Mouse (Mus musculus) neural tube, embryonic 11.5 days (tissue): Measurements from ENCODE around the gene Fxn. TPM values are rescaled to one million over a fixed set of nuclear protein-coding genes. Genes with fewer than 3 reads are reported as not detected.
"Not testable (repeated sequence)": the region's sequence is repeated elsewhere in the genome, so short reads cannot be mapped to it uniquely, and the experiment has no call there.

ENCODE experiments used
- ATAC-seq: fragments of 200-750 bp; cut with Nextera tagmentation; 2 replicates; pipeline ENCODE4 v1.8.0; 2017; ENCODE audit warnings: moderate number of reproducible peaks, mild to moderate bottlenecking, moderate TSS enrichment, moderate library complexity; ENCODE audit not compliant: insufficient read depth, low FRiP score, low TSS enrichment
- DNase-seq: peaks from one replicate; pipeline ENCODE4 v3.0.0-alpha.2; 2015; ENCODE audit warnings: low spot score
- H3K27ac ChIP-seq: fragments of 300-500 bp; sonication (generic); 2 replicates; pipeline ENCODE4 v1.5.1; 2014; ENCODE audit warnings: low read depth, mild to moderate bottlenecking, low read length
- H3K27me3 ChIP-seq: fragments of 300-500 bp; sonication (generic); 2 replicates; pipeline ENCODE4 v1.6.1; 2014; ENCODE audit warnings: mild to moderate bottlenecking, low read length, mixed read lengths; ENCODE audit not compliant: control insufficient read depth, insufficient read depth
- H3K36me3 ChIP-seq: fragments of 300-500 bp; sonication (generic); 2 replicates; pipeline ENCODE4 v1.6.1; 2014; ENCODE audit warnings: mild to moderate bottlenecking, low read length, moderate library complexity, mixed read lengths; ENCODE audit not compliant: control insufficient read depth, insufficient read depth
- H3K4me1 ChIP-seq: fragments of 300-500 bp; sonication (generic); 2 replicates; pipeline ENCODE4 v1.6.1; 2014; ENCODE audit warnings: low read length, mixed read lengths; ENCODE audit not compliant: control insufficient read depth, insufficient read depth
- H3K4me2 ChIP-seq: fragments of 300-500 bp; sonication (generic); 2 replicates; pipeline ENCODE4 v1.6.1; 2014; ENCODE audit warnings: low read depth, mild to moderate bottlenecking, moderate library complexity
- H3K4me3 ChIP-seq: fragments of 300-500 bp; sonication (generic); 2 replicates; pipeline ENCODE4 v1.5.1; 2014; ENCODE audit warnings: low read depth, low read length
- H3K9ac ChIP-seq: fragments of 300-500 bp; sonication (generic); 2 replicates; pipeline ENCODE4 v1.6.1; 2014; ENCODE audit warnings: mild to moderate bottlenecking, low read length
- H3K9me3 ChIP-seq: fragments of 300-500 bp; sonication (generic); 2 replicates; pipeline ENCODE4 v1.6.1; 2016; ENCODE audit warnings: low read length; ENCODE audit not compliant: control insufficient read depth
- WGBS: fragments of 180-500 bp; shearing (Covaris S2); extraction: QIAGEN DNeasy Blood & Tissue Kit; methylation state at CpG from one replicate; pipeline ENCODE4 v1.1.7; 2014; 5-methylcytosine and 5-hydroxymethylcytosine counted together
- polyA plus RNA-seq: library from polyadenylated mRNA; unstranded; fragments of >200 nt; fragmentation: Nextera tagmentation; extraction: Ambion mirVana; gene quantifications from 2 replicates; pipeline ENCODE4 v1.2.1, GENCODE M21; 2014

The Fxn gene
- polyA plus RNA-seq, 1 experiment from 2014 or later, result 47.6 TPM

- no peaks in the 10 kb centered on the region for H3K27me3 ChIP-seq
- no peak overlapping the region for H3K27ac ChIP-seq
- H3K9ac ChIP-seq, result no peak overlapping the region
- no peak for ATAC-seq
- H3K36me3 ChIP-seq, result no peaks in the 10 kb centered on the region
- H3K9me3 ChIP-seq, result no peaks in the 10 kb centered on the region
- H3K4me3 ChIP-seq, result no peak overlapping the region
- H3K4me2 ChIP-seq, result no peak overlapping the region
- 87% methylated on average over 8 of the region's 8 CpGs for WGBS
- peaks cover 9% of the 10 kb centered on the region for H3K4me1 ChIP-seq
- DNase-seq, result no peak
Observed at GRCm38 (mm10) chr19:24241271-24241670, 39.1 kb downstream of the Fxn start.

DNA sequence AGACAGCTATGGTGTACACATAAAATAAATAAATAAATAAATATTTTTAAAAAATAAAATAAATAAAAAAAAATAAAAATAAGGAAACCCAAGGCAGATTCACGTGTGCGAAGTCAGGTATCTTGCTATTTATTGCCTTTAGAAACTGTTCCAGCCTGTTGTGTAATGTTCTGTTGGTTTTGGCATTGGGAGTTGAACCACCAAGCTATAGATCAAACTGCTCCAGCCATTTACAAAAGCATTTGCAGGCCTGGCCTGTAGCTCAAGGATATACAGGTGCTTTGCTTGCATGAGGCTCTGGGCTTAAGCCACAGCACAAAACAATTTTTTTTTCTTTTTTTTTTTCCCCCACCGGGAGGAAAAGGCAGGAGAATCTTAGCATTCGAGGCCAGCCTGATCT lies 42.4 kb downstream of the Fxn start:
- H3K4me1 ChIP-seq, result peaks cover 9% of the 10 kb centered on the region
- ATAC-seq (no peak), DNase-seq (no peak)
- no peak overlapping the region for H3K9ac ChIP-seq
- no peak overlapping the region for H3K4me2 ChIP-seq
- no peaks in the 10 kb centered on the region for H3K9me3 ChIP-seq
- H3K27me3 ChIP-seq, result no peaks in the 10 kb centered on the region
- no peak overlapping the region for H3K4me3 ChIP-seq
- no peaks in the 10 kb centered on the region for H3K36me3 ChIP-seq
- 88% methylated on average over 4 of the region's 4 CpGs for WGBS
- H3K27ac ChIP-seq, result no peak overlapping the region

DNA sequence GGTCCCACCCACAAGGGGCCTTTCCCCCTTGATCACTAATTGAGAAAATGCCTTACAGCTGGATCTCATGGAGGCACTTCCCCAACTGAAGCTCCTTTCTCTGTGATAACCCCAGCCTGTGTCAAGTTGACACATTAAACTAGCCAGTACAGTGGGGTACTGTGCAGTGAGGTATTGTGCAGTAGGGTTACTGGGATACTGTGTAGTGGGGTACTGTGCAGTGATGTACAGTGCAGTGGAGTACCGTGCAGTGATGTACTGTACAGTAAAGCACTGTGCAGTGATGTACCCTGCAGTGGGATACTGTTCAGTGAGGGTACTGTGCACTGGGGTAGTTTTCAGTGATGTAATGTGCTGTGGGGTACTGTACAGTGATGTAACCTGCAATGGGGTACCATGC lies 48.0 kb downstream of the Fxn start:
- H3K4me2 ChIP-seq, H3K4me3 ChIP-seq, H3K27ac ChIP-seq, H3K9ac ChIP-seq, H3K36me3 ChIP-seq, H3K27me3 ChIP-seq, ATAC-seq, DNase-seq, H3K9me3 ChIP-seq, H3K4me1 ChIP-seq: not testable (repeated sequence)
- 96% methylated on average over 1 of the region's 1 CpGs for WGBS

- ATAC-seq, result no peak
- Histone ChIP-seq H3K36me3 (no peaks in the 10 kb centered on the region), H3K4me1 (no peaks in the 10 kb centered on the region), H3K27ac (no peak overlapping the region), H3K27me3 (peaks cover 19% of the 10 kb centered on the region), H3K9ac (no peak overlapping the region), H3K9me3 (no peaks in the 10 kb centered on the region), H3K4me2 (peak overlapping the region; percentile 76), H3K4me3 (peak overlapping the region; percentile 42)
- 1% methylated on average over 17 of the region's 17 CpGs for WGBS
- DNase-seq, result peak; percentile 38
Observed at GRCm38 (mm10) chr19:24225305-24225696, 55.1 kb downstream of the Fxn start.

GRCm38 (mm10) chr19:24224500-24225304 lies 55.7 kb downstream of the Fxn start, which contains the start of gene Tjp2:
Gene Tjp2, minus strand, starts transcription at chr19:24225030.
- Histone ChIP-seq H3K4me1 (no peaks in the 10 kb centered on the region), H3K27me3 (peaks cover 19% of the 10 kb centered on the region), H3K9me3 (no peaks in the 10 kb centered on the region), H3K9ac (peak within 1 kb of the TSS; percentile 38; the same call in 1 of the 2 replicates), H3K36me3 (no peaks in the 10 kb centered on the region), H3K4me3 (peak within 1 kb of the TSS; percentile 42), H3K4me2 (peak within 1 kb of the TSS; percentile 76), H3K27ac (no peak within 1 kb of the TSS)
- DNase-seq (peak; percentile 68), ATAC-seq (peak; percentile 41)
- under 1% methylated on average over 57 of the region's 59 CpGs for WGBS

GRCm38 (mm10) chr19:24223851-24224251 lies 56.6 kb downstream of the Fxn start:
- Histone ChIP-seq H3K4me1 (no peaks in the 10 kb centered on the region), H3K27ac (no peak overlapping the region), H3K27me3 (peaks cover 19% of the 10 kb centered on the region), H3K4me2 (peak overlapping the region; percentile 76), H3K9ac (no peak overlapping the region), H3K9me3 (no peaks in the 10 kb centered on the region), H3K36me3 (no peaks in the 10 kb centered on the region), H3K4me3 (peak overlapping the region; percentile 42)
- DNase-seq (no peak), ATAC-seq (no peak)
- WGBS, result 10% methylated on average over 11 of the region's 11 CpGs

- ATAC-seq, result no peak
- Histone ChIP-seq H3K9ac (no peak overlapping the region), H3K9me3 (no peaks in the 10 kb centered on the region), H3K4me3 (no peak overlapping the region), H3K27me3 (peaks cover 19% of the 10 kb centered on the region), H3K36me3 (no peaks in the 10 kb centered on the region), H3K27ac (no peak overlapping the region), H3K4me2 (no peak overlapping the region), H3K4me1 (no peaks in the 10 kb centered on the region)
- WGBS, result 86% methylated on average over 4 of the region's 4 CpGs
- no peak for DNase-seq
Observed at GRCm38 (mm10) chr19:24221455-24221854, 59.0 kb downstream of the Fxn start.

DNA sequence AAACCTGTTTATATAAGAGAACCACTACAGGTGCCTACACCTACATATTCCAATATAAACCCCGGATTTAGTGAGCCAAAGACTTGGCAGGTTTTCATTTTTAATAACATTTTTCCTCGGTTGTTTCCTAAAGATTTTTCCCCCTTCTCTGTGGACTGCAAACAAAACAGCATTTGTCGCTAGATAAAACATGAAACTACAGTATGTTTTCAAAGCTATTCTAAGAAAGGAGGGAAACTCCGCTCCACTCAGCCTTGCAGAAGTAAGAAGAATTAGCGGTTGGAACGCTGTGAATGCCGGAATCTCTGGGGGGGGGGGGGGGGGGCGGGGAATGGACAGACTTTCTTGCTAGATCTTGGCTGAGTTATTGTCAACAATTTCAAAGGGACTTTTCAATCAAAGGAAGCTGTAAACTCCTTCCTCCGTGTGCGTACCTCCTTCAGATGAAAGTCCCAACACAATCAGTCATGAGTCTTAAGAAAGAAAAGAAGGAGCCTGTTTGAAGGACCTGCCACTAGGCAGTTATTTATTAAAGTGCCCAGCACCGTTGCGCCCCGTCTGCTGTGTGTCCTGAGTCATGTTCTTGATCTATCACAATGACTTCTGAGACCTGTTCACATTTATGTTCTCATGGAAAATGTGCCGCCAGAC lies 59.5 kb downstream of the Fxn start:
- H3K4me2 ChIP-seq, result no peak overlapping the region
- no peak for ATAC-seq

DNA sequence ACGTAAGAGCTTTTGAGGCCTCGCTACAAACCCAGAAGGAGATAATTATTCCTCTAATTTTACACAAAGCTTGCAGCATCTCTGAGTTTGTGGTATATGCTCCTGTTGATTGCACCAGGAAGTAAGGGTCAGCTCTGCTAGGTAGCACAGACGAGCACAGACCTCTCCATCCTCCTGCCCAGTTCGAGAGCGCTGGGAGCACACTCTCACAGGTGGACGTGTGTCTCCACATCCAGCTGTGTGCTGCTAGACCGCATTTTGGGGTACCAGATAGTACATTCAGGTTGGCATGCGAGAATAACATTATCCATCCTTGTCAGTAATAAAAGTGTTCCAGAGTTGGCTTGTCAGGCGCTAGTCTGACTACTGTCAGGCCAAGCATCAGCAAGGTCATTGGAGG lies 61.4 kb downstream of the Fxn start:
- ATAC-seq (no peak), DNase-seq (no peak)
- Histone ChIP-seq H3K27ac (no peak overlapping the region), H3K27me3 (peaks cover 5% of the 10 kb centered on the region), H3K4me3 (no peak overlapping the region), H3K9ac (no peak overlapping the region), H3K4me1 (no peaks in the 10 kb centered on the region), H3K9me3 (no peaks in the 10 kb centered on the region), H3K36me3 (no peaks in the 10 kb centered on the region), H3K4me2 (no peak overlapping the region)
- WGBS, result 64% methylated on average over 9 of the region's 9 CpGs

More for the DNA sequence above, 59.5 kb downstream of the Fxn start:
- no peak overlapping the region for H3K27ac ChIP-seq
- H3K9me3 ChIP-seq, result no peaks in the 10 kb centered on the region
- H3K36me3 ChIP-seq, result no peaks in the 10 kb centered on the region
- H3K27me3 ChIP-seq, result peaks cover 19% of the 10 kb centered on the region
- H3K4me1 ChIP-seq, result no peaks in the 10 kb centered on the region
- no peak overlapping the region for H3K4me3 ChIP-seq
- 25% methylated on average over 14 of the region's 14 CpGs for WGBS
- H3K9ac ChIP-seq, result no peak overlapping the region
- no peak for DNase-seq
